Mouse (Mus musculus) kidney, embryonic 16.5 days (tissue): ENCODE measurements around the gene Riox2. TPM values are rescaled to one million over a fixed set of nuclear protein-coding genes. Genes with fewer than 3 reads are reported as not detected.
"Not testable (repeated sequence)": the region's sequence is repeated elsewhere in the genome, so short reads cannot be mapped to it uniquely, and the experiment has no call there.

Experiments used
- ATAC-seq: fragments of 200-750 bp; cut with Nextera tagmentation; 2 replicates; pipeline ENCODE4 v1.8.0; 2017; ENCODE audit warnings: moderate TSS enrichment; ENCODE audit not compliant: low FRiP score, low TSS enrichment
- H3K27ac ChIP-seq: fragments of 300-500 bp; sonication (generic); 2 replicates; pipeline ENCODE4 v1.5.1; 2014; ENCODE audit warnings: low read length
- H3K27me3 ChIP-seq: fragments of 300-500 bp; sonication (generic); 2 replicates; pipeline ENCODE4 v1.6.1; 2014; ENCODE audit warnings: low read length, control low read depth, mixed read lengths; ENCODE audit not compliant: insufficient read depth
- H3K36me3 ChIP-seq: fragments of 300-500 bp; sonication (generic); 2 replicates; pipeline ENCODE4 v1.6.1; 2014; ENCODE audit warnings: low read length, control low read depth, mixed read lengths; ENCODE audit not compliant: insufficient read depth
- H3K4me1 ChIP-seq: fragments of 300-500 bp; sonication (generic); 2 replicates; pipeline ENCODE4 v1.6.1; 2014; ENCODE audit warnings: low read length, control low read depth, mixed read lengths; ENCODE audit not compliant: insufficient read depth
- H3K4me2 ChIP-seq: fragments of 300-500 bp; sonication (generic); replicated peaks from 2 replicates; pipeline ENCODE4 v1.6.1; 2014; ENCODE audit warnings: low read depth, low read length
- H3K4me3 ChIP-seq: fragments of 300-500 bp; sonication (generic); 2 replicates; pipeline ENCODE4 v1.5.1; 2014; ENCODE audit warnings: mild to moderate bottlenecking, low read length
- H3K9ac ChIP-seq: fragments of 300-500 bp; sonication (generic); replicated peaks from 2 replicates; pipeline ENCODE4 v1.6.1; 2014; ENCODE audit warnings: low read length
- H3K9me3 ChIP-seq: fragments of 300-500 bp; sonication (generic); 2 replicates; pipeline ENCODE4 v1.6.1; 2016; ENCODE audit warnings: low read length, control low read depth
- WGBS: fragments of 180-500 bp; shearing (Covaris S2); extraction: QIAGEN DNeasy Blood & Tissue Kit; methylation state at CpG from one replicate; pipeline ENCODE4 v1.1.7; 2014; 5-methylcytosine and 5-hydroxymethylcytosine counted together
- polyA plus RNA-seq: library from polyadenylated mRNA; unstranded; fragments of >200 nt; fragmentation: Nextera tagmentation; extraction: Ambion mirVana; gene quantifications from 2 replicates; pipeline ENCODE4 v1.2.1, GENCODE M21; 2015

The Riox2 gene
- 37.8 and 39.8 TPM in 2 replicates for polyA plus RNA-seq

GRCm38 (mm10) chr16:59471637-59472278 lies at the start of gene Riox2:
Gene Riox2, plus strand, starts transcription at chr16:59471775.
- peak within 1 kb of the TSS; percentile 65 for H3K4me2 ChIP-seq
- no peaks in the 10 kb centered on the region for H3K27me3 ChIP-seq
- peak within 1 kb of the TSS; percentile 70 for H3K9ac ChIP-seq
- ATAC-seq: peak; percentile 96
- 1% methylated on average over 56 of the region's 56 CpGs for WGBS
- peak within 1 kb of the TSS; percentile 80 for H3K4me3 ChIP-seq
- peaks cover 5% of the 10 kb centered on the region for H3K36me3 ChIP-seq
- H3K27ac ChIP-seq: peak within 1 kb of the TSS; percentile 68
- 0 out of 2 replicates have a peak, but pooled peaks cover 10% of the 10 kb centered on the region for H3K4me1 ChIP-seq
- H3K9me3 ChIP-seq: no peaks in the 10 kb centered on the region

- Histone ChIP-seq H3K4me2 (no peak overlapping the region), H3K9me3 (no peaks in the 10 kb centered on the region), H3K36me3 (no peaks in the 10 kb centered on the region), H3K27me3 (no peaks in the 10 kb centered on the region), H3K9ac (no peak overlapping the region), H3K27ac (no peak overlapping the region), H3K4me1 (no peaks in the 10 kb centered on the region), H3K4me3 (no peak overlapping the region)
- ATAC-seq: no peak
- WGBS: 80% methylated on average over 7 of the region's 7 CpGs
Observed at GRCm38 (mm10) chr16:59427960-59428359, 43.6 kb upstream of the Riox2 start.

- Histone ChIP-seq H3K4me1 (no peaks in the 10 kb centered on the region), H3K4me2 (no peak overlapping the region), H3K4me3 (no peak overlapping the region), H3K9me3 (no peaks in the 10 kb centered on the region), H3K36me3 (no peaks in the 10 kb centered on the region), H3K9ac (no peak overlapping the region), H3K27ac (no peak overlapping the region), H3K27me3 (no peaks in the 10 kb centered on the region)
- ATAC-seq: no peak
- WGBS: 77% methylated on average over 11 of the region's 11 CpGs
Observed at GRCm38 (mm10) chr16:59433181-59433580, 38.4 kb upstream of the Riox2 start.

GRCm38 (mm10) chr16:59444880-59445559 lies 26.6 kb upstream of the Riox2 start:
- peak; percentile 94 for ATAC-seq

GRCm38 (mm10) chr16:59448181-59448580 lies 23.4 kb upstream of the Riox2 start:
- no peak overlapping the region for H3K4me2 ChIP-seq
- no peak overlapping the region for H3K9ac ChIP-seq
- no peak overlapping the region for H3K4me3 ChIP-seq
- H3K27ac ChIP-seq: no peak overlapping the region
- ATAC-seq: no peak
- WGBS: 73% methylated on average over 1 of the region's 1 CpGs
- no peaks in the 10 kb centered on the region for H3K9me3 ChIP-seq
- H3K36me3 ChIP-seq: no peaks in the 10 kb centered on the region
- H3K4me1 ChIP-seq: 0 out of 2 replicates have a peak, but pooled peaks cover 7% of the 10 kb centered on the region
- H3K27me3 ChIP-seq: no peaks in the 10 kb centered on the region

More at GRCm38 (mm10) chr16:59444880-59445559, 26.6 kb upstream of the Riox2 start:
- H3K4me3 ChIP-seq: no peak overlapping the region
- no peak overlapping the region for H3K4me2 ChIP-seq
- no peaks in the 10 kb centered on the region for H3K9me3 ChIP-seq
- no peaks in the 10 kb centered on the region for H3K27me3 ChIP-seq
- WGBS: 32% methylated on average over 7 of the region's 7 CpGs
- no peaks in the 10 kb centered on the region for H3K36me3 ChIP-seq
- 0 out of 2 replicates have a peak, but pooled peaks cover 7% of the 10 kb centered on the region for H3K4me1 ChIP-seq
- H3K9ac ChIP-seq: no peak overlapping the region
- no peak overlapping the region for H3K27ac ChIP-seq

- Histone ChIP-seq H3K4me2 (no peak overlapping the region), H3K9ac (no peak overlapping the region), H3K27ac (no peak overlapping the region), H3K36me3 (no peaks in the 10 kb centered on the region), H3K4me1 (0 out of 2 replicates have a peak, but pooled peaks cover 7% of the 10 kb centered on the region), H3K27me3 (no peaks in the 10 kb centered on the region), H3K4me3 (no peak overlapping the region), H3K9me3 (no peaks in the 10 kb centered on the region)
- no peak for ATAC-seq
Observed at GRCm38 (mm10) chr16:59449092-59449491, 22.5 kb upstream of the Riox2 start.

GRCm38 (mm10) chr16:59451813-59452212 lies 19.8 kb upstream of the Riox2 start:
- H3K4me3 ChIP-seq: no peak overlapping the region
- H3K27ac ChIP-seq: no peak overlapping the region
- no peaks in the 10 kb centered on the region for H3K9me3 ChIP-seq
- no peaks in the 10 kb centered on the region for H3K27me3 ChIP-seq
- peak; percentile 63 for ATAC-seq
- H3K9ac ChIP-seq: no peak overlapping the region
- no peaks in the 10 kb centered on the region for H3K36me3 ChIP-seq
- H3K4me2 ChIP-seq: no peak overlapping the region
- 57% methylated on average over 5 of the region's 5 CpGs for WGBS
- H3K4me1 ChIP-seq: no peaks in the 10 kb centered on the region

GRCm38 (mm10) chr16:59459259-59459861 lies 12.2 kb upstream of the Riox2 start:
- H3K9ac ChIP-seq, H3K27me3 ChIP-seq, H3K36me3 ChIP-seq, H3K27ac ChIP-seq, H3K4me1 ChIP-seq, H3K4me3 ChIP-seq, H3K9me3 ChIP-seq, H3K4me2 ChIP-seq: not testable (repeated sequence)
- ATAC-seq: peak; percentile 49; the same call in 1 of the 2 replicates
- 80% methylated on average over 5 of the region's 5 CpGs for WGBS

- H3K36me3 ChIP-seq: no peaks in the 10 kb centered on the region
- no peak overlapping the region for H3K4me2 ChIP-seq
- H3K27me3 ChIP-seq: no peaks in the 10 kb centered on the region
- H3K4me1 ChIP-seq: no peaks in the 10 kb centered on the region
- H3K9ac ChIP-seq: no peak overlapping the region
- no peak for ATAC-seq
- H3K9me3 ChIP-seq: peaks cover 4% of the 10 kb centered on the region; the same call in 1 of the 2 replicates
- H3K27ac ChIP-seq: no peak overlapping the region
- 47% methylated on average over 4 of the region's 4 CpGs for WGBS
- no peak overlapping the region for H3K4me3 ChIP-seq
Observed at GRCm38 (mm10) chr16:59463567-59463966, 8.0 kb upstream of the Riox2 start.

- Histone ChIP-seq H3K4me3 (no peak overlapping the region), H3K27me3 (no peaks in the 10 kb centered on the region), H3K4me2 (no peak overlapping the region), H3K9ac (no peak overlapping the region), H3K36me3 (no peaks in the 10 kb centered on the region), H3K27ac (no peak overlapping the region), H3K4me1 (no peaks in the 10 kb centered on the region), H3K9me3 (peaks cover 4% of the 10 kb centered on the region; the same call in 1 of the 2 replicates)
- WGBS: 83% methylated on average over 6 of the region's 6 CpGs
- no peak for ATAC-seq
Observed at GRCm38 (mm10) chr16:59463973-59464372, 7.6 kb upstream of the Riox2 start.
